Mouse (Mus musculus) megakaryocyte progenitor cell, adult 5-6 weeks (primary cell): ENCODE measurements around the gene Rad50. TPM values are rescaled to one million over a fixed set of nuclear protein-coding genes. Genes with fewer than 3 reads are reported as not detected.

Experiments
- ATAC-seq: replicated peaks from 2 replicates; pipeline ENCODE4 v1.8.0; 2016; ENCODE audit warnings: mild to moderate bottlenecking, moderate TSS enrichment, inconsistent platforms; ENCODE audit not compliant: poor library complexity
- total RNA-seq, 2 experiments: library from RNA; stranded (forward) in 1 of 2; stranded (reverse) in 1 of 2; fragments of 157-497, 149-512 nt in 1 of 2; fragments of 200-1000 nt in 1 of 2; gene quantifications; 2 replicates each; pipeline versions ENCODE4 v1.2.3 to v1.2.4; 2015 to 2017

Rad50 gene
- total RNA-seq, 2 experiments from 2014 or later, result 57.7 to 66.5 TPM

DNA sequence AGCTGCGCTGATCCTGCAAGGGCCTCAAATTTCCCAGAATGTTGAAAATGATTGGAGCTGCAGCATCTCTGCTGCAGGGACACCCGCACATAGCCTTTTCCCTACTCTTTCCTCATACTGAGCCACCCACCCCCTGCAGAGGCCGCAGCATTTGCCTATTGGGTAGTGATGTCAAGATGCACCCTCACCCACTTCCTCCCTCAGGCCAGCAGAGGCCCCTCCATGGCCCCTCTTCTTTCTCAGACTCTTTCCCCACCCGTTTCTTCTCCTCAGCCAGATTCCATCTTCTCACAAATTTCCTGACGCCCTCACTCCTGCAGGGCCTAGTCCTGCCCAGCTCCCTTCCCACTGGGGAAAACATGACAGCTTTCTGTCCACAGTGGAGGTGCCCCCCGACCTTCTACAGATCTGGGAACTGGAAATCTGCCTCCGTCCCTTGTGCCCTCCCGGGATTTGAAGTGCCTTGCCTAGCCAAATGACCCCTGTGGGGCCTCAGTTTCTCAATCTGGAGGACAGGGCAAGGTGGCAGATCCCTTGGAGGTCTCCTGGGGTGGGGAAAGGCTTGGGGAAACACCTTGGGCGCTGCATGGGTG lies 71.4 kb downstream of the Rad50 start:
- no peak for ATAC-seq

DNA sequence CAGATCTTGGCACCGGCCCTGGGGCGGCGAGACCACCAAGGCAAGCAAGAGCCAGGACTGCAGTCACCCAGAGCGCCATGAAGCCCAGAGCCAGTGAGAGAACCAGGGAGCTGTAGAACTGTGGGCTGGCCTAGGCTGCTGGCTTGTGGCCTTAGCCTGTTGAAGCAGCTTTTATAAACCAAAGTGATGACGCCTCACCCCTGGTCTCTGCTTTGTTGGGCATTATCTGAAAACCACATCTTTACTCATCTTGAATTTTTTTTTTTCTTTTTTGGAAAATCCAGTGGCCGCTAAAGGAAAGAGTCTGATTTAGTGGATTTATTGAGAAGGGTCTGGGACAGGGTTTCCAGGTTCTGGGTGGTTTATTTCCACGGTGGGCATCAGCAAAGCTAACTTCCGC lies 72.6 kb downstream of the Rad50 start, which contains the start of gene Il13:
Il13 (minus strand) TSS at position 147 of the 400 bp plus-strand sequence.
- ATAC-seq, result no peak

DNA sequence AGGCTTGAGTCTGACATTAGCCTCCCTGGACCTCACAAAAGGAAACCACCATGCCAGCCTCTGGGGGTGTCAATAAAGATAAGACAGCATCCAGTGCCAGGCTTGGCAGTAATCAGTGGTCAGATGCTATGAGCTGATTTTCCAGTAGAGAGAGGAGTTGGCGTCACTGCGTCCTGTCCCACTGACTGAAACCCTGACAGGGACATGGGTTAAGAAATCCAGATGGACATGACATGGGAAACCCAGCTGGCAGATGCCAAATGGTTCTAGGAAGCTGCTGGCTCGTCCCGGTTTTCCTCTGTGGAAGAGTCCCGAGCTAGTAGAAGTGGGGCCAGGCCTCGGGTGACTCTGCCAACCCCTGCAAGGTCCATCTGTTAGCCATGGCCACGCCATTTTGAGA lies 73.5 kb downstream of the Rad50 start:
- peak; percentile 38 for ATAC-seq

DNA sequence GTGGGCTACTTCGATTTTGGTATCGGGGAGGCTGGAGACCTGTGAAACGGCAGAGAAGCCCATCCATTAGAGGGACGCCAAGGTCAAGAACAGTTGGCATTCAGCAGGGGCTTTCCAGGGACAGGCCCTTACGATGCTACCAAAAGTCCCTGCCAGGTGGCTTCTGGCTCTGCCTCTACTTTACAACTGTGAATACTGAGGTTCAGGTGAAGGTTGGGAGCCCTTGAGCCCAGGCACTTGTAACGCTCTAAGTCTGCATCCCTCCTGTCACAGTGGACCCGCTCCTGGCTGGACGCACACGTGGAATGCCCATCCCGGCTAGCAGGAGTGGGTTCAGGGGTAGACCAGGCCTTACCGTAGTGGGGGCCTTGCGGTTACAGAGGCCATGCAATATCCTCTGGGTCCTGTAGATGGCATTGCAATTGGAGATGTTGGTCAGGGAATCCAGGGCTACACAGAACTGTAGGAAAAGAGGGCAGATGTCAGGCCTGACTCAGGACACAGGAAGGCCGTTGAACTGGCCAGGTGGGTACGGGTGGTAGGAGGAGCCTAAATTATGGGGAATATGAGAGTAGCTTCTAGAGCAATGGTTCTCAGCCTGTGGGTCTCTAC lies 74.9 kb downstream of the Rad50 start:
- peak; percentile 42 for ATAC-seq

DNA sequence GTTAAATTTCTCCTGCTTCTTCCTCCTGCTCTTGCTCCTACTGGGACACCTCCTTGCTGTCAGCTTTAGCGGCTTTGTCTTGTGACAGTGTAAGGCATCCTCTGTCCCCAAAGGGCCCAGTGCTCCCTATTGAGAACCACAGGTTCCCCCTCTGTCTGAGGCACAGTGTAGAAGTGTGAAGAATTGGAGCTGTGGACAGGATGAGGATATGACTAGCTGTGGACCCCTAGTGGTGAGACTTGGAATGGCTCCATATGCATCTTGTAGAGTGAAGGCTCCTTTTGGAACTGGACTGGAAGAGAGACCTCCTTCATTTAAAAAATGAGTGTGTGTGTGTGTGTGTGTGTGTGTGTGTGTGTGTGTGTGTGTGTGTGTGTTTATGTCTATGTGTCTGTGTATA lies 79.3 kb downstream of the Rad50 start:
- ATAC-seq, result peak; percentile 86

DNA sequence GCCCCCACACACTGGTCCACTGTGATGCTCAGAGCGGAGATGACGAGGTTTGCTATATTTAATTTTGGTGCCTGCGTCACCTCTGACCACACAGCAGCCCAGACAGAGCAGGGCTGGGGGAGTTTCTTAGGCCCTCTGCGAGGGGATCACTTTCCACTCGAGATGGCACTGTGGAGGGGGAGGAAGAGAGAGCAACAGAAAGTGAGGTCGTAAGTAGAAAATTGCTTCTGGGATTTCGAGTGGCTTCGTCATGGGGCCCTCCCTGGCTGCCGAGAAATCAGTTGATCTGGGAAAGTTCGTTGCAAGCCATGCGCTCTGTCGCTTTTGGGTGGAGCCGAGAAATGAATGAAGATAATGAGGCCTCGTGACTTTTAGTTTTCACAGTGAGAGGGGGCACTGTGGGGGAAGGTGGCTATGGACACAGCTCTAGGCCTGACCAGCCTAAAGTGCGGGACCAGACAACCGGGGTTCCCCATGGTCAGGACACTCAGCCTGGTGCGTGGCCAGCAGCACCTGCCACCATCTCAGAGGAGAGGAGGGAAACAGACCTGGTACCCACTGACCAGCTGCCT lies 80.2 kb downstream of the Rad50 start:
- ATAC-seq, result peak; percentile 42

DNA sequence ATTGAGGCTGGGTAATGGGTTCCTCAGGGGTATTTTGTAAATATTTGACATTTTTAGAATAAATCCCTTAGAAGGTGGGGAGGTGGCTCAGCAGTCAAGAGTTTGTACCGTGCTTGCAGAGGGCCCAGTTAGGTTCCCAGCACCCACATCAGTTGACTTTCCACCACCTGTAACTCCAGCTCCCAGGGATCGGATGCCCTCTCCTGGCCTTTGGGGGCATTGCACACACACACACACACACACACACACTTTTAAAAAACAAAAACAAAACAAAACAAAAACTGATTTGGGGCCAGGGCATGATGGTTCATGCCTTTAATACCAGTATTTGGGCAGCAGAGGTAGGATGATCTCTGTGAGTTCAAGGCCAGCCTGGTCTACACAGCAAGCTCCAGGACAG lies 83.0 kb downstream of the Rad50 start:
- no peak for ATAC-seq

DNA sequence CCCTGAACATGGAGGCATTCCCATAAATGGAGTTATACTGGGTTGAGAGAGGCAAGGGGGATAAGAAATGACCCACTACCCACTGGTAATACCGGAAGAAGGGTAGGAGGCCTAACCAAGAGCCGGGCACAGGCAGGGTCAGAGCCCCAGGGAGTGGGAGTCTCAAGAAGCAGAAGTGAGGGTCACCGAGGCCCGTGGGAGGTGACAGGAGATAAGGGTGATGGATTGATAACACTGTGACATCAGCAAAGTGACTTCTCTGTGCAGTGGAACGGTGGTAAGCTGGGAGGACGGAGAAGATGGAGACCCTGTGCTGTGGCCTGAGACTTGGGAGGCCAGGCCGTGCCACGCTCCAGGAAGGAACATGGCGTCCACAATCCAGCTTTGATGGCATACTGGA lies 83.5 kb downstream of the Rad50 start:
- ATAC-seq, result no peak

DNA sequence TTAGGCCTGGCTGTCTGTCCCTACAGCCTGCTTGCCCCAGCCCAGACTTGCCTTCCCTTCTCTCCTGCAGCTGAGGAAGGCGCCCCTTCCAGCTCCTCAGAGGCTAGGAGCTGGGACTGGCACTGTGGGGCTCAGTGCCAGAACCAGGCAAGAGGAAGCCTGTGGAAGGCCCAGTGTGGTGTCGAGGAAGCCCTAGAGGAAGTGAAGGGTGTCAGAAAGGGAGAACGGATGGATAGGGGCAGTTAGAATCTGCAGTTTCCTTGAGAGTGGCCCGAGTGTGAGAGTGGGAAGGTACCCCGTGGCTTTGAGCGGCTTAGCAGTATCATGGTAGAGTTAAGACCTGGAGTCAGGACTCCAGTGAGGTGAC lies 84.7 kb downstream of the Rad50 start:
- ATAC-seq, result 0 out of 2 replicates have a peak, but pooled peaks have one; percentile 7

DNA sequence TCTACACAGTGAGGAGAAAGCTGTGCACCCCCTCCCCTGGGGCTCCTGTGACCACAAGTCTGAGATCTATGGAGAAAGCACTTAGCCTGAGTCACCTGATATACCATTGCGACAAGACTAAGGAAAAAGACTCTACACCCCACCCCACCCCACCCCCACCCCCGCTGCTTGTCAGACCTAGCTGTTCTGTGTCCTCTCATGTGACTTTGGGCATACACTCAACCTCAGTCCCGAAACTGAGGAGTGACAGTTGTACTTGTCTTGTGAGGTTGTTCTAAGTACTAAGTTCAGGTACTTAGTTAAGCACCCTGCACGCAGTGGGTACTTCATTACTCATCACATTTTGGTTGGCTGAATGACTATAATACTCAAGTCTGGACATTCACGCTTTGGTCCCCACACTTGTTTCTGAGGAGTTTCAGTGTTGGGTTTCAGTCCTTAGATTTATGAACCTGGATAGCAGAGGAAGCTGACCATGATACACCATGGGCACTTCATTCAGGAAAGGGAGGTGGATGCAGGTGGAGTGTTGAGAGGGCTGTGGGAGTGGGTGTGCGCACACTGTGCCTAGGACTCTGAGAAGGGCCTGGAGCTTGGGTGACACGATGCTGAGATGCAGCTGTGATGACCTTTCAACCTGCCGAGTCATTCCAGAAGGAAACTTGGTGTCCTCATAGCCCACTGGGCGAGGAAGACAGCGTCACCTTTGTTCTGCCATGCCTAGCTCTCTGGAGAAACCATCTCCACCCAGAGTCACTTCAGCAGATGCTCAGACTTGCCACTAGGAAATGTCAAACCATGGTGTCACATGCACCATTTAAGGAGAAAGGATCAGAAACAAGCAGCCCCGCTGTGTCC lies 85.3 kb downstream of the Rad50 start:
- no peak for ATAC-seq

DNA sequence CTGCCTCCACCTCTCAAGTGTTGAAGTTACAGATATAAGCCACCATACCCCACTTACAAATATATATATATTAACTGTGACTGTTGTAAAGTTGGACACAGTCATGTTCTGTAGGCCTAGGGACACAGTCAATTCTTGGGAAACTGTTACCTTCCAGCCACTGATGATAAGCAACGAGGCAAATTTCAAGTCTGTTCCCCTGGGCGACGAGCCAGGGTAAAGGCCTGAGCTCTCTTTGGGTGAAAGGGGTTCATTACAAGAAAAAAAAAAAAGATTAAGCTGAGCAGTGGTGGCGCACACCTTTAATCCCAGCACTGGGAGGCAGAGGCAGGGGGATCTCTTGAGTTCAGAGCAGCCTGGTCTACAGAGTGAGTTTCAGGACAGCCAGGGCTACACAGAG lies 87.0 kb downstream of the Rad50 start:
- no peak for ATAC-seq

DNA sequence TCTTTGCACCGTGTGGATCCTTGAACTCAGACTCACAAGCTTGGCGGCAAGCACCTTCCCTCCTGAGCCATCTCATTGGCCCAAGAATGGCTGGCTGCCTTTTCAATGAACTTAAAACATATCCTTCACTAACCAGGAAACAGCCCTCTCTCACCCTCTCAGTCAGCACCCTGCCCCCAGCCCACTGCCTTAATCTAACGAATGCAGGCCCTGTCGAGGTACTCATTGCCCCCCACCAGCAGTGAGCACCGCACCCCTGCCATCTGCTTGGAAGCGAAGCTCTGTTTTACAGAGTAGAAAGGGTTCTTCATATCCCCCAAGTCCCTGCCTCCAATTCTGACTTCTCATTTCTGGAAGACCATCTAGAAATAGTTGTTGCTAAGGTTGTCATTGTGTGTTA lies 87.7 kb downstream of the Rad50 start:
- ATAC-seq, result peak; percentile 32; the same call in 1 of the 2 replicates

DNA sequence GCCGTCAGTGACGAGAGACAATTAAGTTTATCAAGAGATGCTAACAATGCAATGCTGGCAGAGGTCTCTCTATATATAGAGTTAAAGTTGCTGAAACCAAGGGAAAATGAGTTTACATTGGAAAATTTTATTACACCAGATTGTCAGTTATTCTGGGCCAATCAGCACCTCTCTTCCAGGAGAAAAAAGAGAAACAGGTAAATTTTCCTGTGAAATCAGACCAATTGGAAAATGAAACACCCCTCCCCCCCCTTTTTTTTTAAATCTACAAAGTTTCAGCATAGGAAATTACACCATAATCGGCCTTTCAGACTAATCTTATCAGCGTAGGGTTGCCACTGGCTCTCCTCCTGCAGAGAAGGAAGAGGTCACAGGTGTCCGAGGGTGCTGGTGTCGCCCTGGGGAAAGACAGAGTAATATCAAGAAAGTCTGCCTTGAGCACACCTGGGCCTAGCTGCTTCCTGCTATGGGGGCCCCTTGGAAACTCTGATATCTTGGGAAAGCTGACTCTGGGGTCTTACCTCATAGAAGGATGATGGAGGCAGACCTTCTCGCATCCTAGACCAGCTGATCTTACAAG lies 88.4 kb downstream of the Rad50 start, which contains the start of gene Il4:
Il4 (minus strand) TSS at position 51 of the 580 bp plus-strand sequence.
- no peak for ATAC-seq

DNA sequence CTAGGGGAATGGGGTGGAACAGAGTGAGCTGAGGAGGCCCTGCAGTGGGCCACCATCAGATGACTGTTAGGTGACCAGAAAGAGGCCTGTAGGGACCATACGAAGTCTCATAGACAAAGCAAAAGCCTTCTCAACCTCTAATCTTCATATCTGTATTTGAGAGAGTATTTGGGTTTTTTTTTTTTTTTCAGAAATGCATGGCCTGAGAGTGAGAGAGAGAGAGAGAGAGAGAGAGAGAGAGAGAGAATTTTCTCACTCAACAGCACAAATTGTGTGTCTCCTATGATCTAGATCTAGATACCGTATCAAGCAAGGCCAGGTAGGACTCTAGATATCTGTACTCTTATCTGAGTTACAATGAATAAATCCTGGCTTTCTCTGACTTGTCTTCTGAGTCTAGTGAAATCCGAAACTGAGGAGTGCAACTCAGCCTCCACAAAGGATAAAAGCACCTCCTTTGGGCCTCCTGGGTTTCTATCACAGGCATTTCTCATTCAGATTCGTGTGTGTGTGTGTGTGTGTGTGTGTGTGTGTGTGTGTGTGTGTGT lies 89.5 kb downstream of the Rad50 start:
- no peak for ATAC-seq

DNA sequence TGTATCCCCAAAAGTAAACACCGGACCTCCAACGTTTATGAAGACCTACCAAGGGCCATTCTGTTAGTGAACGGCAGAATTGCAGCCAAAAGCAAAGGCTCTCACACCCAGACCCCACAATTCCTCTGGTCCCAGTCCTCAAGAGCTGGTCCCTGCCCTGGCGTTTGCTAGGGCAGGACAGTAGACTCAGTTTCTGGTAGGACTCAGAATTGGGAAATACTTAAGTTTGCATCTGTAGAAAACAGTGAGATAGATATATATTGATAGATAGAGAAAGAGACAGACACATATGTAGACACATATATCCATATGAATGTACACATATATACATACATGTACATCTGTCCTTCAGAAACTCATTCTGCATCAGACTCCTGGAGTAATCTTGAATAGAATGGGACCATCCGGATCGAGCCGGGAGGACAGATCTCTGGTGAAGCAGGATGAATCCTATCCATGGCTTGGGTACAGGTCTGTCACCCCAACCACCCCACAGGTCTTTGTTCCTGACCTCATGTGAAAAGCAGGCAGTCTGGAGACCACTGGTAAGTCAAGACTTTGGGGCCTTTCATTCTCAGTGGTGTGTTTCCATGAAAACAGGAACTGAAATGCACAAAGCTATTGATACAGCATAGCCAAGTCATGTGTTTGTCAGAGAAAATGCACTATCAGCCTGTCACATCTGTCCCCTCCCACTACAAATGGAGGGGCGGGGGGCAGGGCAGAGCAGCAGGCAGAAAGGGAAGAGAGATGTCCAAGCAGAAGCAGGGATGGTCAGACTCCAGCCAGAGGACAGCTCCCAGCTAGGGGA lies 90.2 kb downstream of the Rad50 start:
- ATAC-seq, result peak; percentile 70

DNA sequence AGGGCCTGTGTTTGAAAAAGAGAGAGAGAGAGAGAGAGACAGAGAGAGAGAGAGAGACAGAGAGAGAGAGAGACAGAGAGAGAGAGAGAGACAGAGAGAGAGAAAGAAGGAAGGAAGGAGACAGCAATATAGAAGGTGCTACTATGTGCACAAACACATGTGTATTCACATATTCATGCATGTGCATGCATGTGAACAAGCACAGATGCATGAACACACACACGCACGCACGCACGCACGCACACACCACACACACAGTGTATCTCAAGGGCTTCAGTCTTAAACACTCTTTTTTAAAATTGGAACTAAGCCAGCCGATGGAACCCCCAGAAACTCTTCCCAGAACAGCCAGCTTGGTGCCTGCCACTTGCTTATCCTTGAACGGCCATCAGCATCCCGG lies 91.5 kb downstream of the Rad50 start:
- no peak for ATAC-seq

DNA sequence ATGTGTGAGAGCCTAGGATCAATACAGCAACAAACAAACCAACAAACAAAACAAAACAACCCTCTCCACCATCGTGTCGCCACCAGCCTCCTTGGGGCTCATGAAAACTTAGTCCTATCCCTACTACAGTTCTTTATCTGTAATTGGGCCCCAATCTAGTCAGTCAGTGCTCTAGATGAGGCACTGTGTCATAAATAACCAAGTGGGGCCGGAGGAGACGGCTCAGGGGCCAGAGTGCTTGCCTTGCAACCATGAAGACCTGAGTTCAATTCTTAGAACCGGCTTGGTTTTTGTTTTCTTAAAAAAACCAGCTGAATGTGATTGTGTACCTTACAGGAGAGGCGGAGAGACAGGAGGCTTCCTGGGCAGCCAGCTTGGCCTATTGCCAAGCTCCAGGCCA lies 91.9 kb downstream of the Rad50 start:
- ATAC-seq, result no peak

DNA sequence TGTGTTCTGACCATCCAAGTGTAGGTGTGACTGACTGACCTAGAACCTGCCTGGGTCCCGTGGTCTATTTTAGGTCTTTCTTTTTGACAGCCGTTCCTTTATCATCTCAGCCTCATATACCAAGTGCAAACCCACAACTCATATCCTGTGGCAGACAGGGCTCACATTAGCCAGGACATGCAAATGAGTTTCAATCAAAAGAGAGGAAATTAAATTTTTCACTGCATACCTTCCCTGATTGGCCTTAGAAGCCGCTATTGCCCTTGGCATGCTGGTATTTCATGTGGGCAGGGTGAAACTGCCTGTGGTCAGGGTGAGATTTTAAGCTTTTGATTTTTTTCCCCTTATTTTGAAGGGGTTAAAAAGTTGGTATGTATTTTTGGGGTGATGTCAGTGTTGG lies 97.4 kb downstream of the Rad50 start:
- peak; percentile 20; the same call in 1 of the 2 replicates for ATAC-seq

DNA sequence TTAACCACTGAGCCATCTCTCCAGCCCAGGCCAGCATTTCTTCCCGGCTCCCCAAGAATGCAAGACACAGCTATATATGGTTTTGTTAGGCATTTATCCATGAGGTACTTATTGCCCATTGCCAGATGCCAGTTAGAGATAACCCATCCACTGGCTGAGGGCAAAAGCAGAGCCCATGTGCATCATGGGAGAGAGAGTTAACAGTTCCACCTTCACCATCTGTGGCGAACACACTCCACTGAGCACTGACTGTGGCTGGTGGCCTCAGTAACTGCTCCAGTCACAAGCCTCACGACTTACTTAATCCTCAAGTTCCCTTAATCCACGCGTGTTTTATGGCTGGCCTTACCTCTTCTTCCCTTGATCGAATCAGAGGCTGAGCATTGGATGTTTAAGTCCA lies 97.9 kb downstream of the Rad50 start:
- peak; percentile 80 for ATAC-seq

DNA sequence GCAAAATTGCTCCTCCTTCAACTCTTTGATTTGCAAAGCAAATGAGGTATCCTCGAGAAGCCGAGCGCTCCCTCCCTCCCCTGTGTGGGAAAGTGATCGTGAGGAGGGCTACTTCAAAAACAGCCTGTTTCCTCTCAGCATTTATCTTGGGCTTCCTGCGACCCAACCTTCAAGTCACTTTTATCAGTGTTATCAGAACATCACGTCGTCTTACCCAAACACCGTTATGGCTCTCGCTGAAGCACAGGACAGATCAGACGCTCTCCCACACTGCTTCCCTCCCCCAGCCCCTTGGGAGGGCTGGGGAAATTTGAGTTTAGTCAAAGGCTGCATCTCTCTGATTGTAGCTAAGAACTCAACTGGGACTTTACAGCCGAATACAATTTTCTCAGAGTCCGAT lies 101.5 kb downstream of the Rad50 start:
- ATAC-seq, result peak; percentile 49
